Mouse (Mus musculus): ENCODE measurements around the gene Peg12. TPM values are rescaled to one million over a fixed set of nuclear protein-coding genes. Genes with fewer than 3 reads are reported as not detected.

Peg12 gene
- 7.2 and 10.2 TPM in 2 replicates for polyA plus RNA-seq (2015; fragmentation: Nextera tagmentation; extraction: Ambion mirVana)

DNA sequence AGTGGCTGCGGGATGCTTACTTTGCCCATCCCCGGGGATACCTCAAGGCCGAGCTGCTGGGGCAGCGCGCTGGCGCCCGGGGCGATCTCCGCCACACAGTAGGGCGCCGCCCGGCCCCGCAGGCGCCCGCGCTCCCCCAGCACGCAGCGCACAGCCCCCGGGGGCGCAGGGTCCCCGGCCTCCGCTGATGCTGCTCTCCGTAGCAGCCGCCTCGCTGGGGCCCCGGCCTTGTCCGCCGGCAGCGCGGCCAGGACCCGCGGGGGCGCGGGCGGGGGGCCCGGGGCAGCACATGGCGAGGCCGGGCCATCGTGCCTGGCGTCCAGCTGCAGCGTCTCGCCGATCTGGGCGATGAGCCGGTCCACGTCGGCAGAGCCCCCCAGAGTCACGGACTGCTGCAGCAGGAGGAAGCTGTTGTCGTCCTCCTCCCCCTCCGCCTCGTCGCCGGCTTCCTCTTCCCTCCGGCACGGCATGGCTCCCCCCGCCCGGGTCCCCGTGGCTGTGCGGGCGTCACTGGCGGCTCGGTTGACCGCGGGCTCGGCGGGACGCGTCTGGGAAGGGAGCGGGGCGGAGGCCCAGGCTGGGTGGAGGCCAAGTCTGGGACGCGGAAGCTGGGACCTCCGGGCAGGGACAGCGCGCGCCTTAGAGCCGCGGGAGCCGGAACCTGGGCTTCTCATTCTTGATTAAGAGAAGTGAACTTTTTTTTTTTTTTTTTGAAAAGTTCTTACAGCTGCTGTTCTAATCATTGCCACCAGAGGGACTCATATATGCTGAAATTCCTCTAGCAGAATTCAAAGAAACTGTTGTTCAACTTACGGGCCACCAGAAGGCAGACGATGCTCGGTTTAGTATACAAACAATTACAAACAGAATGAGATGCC is at the start of gene Peg12:
Peg12 (minus strand) TSS at position 633 of the 878 bp plus-strand sequence.
- WGBS = 25% methylated on average over 80 of the region's 82 CpGs
- Histone ChIP-seq H3K9ac (replicated peaks) (peak within 1 kb of the TSS; percentile 49), H3K9me3 (replicated peaks) (no peaks in the 10 kb centered on the region; the same call in 1 of the 2 replicates), H3K27me3 (replicated peaks) (no peaks in the 10 kb centered on the region), H3K27ac (replicated peaks) (peak within 1 kb of the TSS; percentile 76), H3K4me2 (peak within 1 kb of the TSS; percentile 79), H3K36me3 (no peaks in the 10 kb centered on the region), H3K4me1 (peaks cover 6% of the 10 kb centered on the region; the same call in 1 of the 2 replicates), H3K4me3 (replicated peaks) (peak within 1 kb of the TSS; percentile 53)
- peak; percentile 64 for ATAC-seq (ENCODE audit: low FRiP score)

DNA sequence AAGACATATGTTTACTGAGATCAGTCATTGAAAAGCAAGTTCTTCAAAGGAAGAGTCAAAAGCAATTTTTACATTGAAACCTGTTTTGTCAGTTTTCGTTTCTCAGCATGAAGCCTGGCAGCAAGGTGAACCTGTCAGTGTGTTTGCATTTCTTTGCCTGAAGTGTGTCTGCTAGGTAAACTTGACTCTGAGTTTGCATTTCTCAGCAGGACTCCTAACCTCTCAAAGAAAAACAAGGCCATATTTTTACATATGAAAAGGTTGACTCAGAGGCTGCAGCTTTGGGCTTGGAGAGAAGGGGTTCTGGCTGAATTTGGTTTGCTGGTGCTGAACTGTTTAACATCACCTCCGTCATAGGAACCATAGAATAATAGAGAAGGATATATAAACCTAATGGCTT is 21.8 kb upstream of the Peg12 start:
- Histone ChIP-seq H3K4me1 (no peaks in the 10 kb centered on the region), H3K27ac (replicated peaks) (no peak overlapping the region), H3K9ac (replicated peaks) (no peak overlapping the region), H3K4me3 (replicated peaks) (no peak overlapping the region), H3K4me2 (no peak overlapping the region), H3K27me3 (replicated peaks) (no peaks in the 10 kb centered on the region), H3K9me3 (replicated peaks) (peaks cover 4% of the 10 kb centered on the region; the same call in 1 of the 2 replicates), H3K36me3 (no peaks in the 10 kb centered on the region)
- ATAC-seq (ENCODE audit: low FRiP score) = no peak
- WGBS = 24% methylated on average over 2 of the region's 2 CpGs

DNA sequence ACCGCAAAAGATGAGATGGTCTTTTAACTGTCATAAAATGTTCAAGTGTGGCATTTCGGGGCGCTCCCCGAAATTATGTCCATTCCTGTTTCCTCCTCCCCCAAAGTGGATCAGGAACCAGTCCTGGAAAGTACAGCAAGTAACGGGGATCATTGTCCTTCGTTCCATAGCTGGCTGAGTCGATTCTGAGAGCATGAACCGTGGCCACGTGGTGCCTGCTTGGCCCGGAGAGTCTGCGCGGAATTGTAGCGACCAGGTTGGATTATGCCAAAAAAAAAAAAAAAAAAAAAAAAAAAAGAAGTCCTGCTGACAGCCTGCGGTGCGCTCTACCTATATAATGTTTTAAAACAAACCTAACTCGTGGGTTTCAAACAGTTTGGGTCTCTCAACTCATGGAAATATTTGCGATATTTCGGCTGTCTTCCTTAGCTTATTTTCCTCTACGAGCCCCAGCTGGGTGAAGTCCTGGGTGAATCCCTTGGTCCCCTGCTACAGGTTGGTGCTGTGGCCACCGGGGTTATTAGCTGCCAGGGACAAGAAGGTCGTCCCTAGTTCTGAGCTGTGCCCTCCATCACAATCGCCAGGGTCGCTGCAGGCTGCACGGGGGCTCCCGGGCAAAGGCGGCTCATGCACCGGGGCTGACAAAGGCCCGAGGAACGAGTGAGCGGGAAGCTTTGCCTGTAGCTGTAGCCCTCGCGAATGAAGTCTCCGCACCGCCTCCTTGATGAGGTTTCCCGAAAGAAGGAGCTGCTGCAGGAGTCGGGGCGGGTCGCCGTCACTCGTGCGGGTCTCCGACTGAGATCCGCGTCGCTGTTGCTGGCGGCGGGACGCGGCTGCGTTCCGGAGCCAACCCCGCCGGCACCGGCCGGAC is 1.1 kb downstream of the Peg12 start:
- 24% methylated on average over 55 of the region's 55 CpGs for WGBS
- Histone ChIP-seq H3K4me3 (replicated peaks) (peak overlapping the region; percentile 53), H3K4me1 (peaks cover 6% of the 10 kb centered on the region; the same call in 1 of the 2 replicates), H3K36me3 (no peaks in the 10 kb centered on the region), H3K9me3 (replicated peaks) (no peaks in the 10 kb centered on the region; the same call in 1 of the 2 replicates), H3K9ac (replicated peaks) (peak overlapping the region; percentile 49), H3K4me2 (peak overlapping the region; percentile 79), H3K27ac (replicated peaks) (peak overlapping the region; percentile 76), H3K27me3 (replicated peaks) (no peaks in the 10 kb centered on the region)
- ATAC-seq (ENCODE audit: low FRiP score) = peak; percentile 63

DNA sequence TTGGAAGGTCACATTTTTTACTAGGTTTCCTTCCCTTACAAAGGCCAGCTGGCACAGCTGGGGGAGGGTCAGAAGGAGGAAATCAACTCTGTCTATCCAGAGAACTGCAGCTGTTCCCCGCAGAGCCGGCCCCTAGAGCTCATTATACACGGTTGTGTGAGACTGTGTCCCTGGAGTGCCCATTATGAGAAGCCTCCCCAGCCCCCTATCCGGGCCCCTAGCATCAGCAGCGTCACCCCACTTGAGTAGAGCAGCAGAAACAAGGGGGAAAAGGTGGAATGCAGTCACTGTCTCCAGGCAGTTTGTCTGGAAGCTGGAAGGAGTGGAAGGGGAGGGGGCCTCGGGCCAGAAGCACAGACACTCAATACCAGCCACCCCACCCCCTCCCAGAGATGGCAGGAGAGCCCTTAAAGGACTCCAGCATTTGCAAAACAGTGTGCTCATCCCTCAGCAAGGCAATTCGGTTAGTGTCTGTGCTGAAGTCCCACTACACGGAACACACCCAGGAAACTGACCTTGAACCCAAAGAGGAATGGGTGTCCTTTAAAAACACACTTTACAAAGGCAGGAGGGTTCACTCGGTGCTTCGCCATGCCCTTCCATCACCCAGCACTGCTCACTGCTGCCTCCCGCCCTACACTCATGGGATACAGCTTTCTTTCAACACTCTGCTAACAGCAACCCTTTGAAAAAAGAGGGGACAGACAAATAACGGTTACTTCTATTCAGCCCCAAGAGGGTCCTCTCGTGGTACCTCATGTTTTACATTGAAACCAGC is 1.9 kb downstream of the Peg12 start:
- Histone ChIP-seq H3K36me3 (no peaks in the 10 kb centered on the region), H3K27ac (replicated peaks) (peak overlapping the region; percentile 7), H3K9me3 (replicated peaks) (no peaks in the 10 kb centered on the region; the same call in 1 of the 2 replicates), H3K27me3 (replicated peaks) (no peaks in the 10 kb centered on the region), H3K4me1 (peaks cover 6% of the 10 kb centered on the region; the same call in 1 of the 2 replicates), H3K4me2 (peak overlapping the region; percentile 79), H3K9ac (replicated peaks) (0 out of 2 replicates have a peak overlapping the region, but pooled peaks have one; percentile 17), H3K4me3 (replicated peaks) (peak overlapping the region; percentile 53)
- 26% methylated on average over 13 of the region's 13 CpGs for WGBS
- ATAC-seq (ENCODE audit: low FRiP score) = peak; percentile 43

DNA sequence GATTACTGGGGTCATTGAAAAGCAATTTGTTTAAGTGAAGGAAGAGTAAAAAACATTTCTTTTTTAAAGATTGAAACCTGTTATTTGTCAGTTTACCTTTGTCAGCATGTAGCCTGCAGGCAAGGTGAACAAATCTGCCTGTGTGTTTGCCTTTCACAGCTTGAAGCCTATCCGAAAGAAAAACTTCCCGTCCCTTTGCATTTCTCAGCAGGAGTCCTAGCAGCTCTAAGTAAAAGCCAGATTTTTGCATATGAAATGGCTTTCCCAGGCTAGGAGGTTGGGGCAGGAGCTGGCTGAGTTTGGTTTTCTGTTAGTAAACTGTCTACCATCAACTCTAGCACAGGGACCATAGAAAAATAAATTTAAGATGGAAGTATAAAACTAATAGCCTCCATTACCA is 12.0 kb downstream of the Peg12 start:
- 19% methylated on average over 2 of the region's 2 CpGs for WGBS
- Histone ChIP-seq H3K9ac (replicated peaks) (no peak overlapping the region), H3K9me3 (replicated peaks) (no peaks in the 10 kb centered on the region), H3K4me3 (replicated peaks) (no peak overlapping the region), H3K27ac (replicated peaks) (no peak overlapping the region), H3K27me3 (replicated peaks) (no peaks in the 10 kb centered on the region), H3K4me2 (no peak overlapping the region), H3K4me1 (no peaks in the 10 kb centered on the region), H3K36me3 (no peaks in the 10 kb centered on the region)
- no peak for ATAC-seq (ENCODE audit: low FRiP score)

DNA sequence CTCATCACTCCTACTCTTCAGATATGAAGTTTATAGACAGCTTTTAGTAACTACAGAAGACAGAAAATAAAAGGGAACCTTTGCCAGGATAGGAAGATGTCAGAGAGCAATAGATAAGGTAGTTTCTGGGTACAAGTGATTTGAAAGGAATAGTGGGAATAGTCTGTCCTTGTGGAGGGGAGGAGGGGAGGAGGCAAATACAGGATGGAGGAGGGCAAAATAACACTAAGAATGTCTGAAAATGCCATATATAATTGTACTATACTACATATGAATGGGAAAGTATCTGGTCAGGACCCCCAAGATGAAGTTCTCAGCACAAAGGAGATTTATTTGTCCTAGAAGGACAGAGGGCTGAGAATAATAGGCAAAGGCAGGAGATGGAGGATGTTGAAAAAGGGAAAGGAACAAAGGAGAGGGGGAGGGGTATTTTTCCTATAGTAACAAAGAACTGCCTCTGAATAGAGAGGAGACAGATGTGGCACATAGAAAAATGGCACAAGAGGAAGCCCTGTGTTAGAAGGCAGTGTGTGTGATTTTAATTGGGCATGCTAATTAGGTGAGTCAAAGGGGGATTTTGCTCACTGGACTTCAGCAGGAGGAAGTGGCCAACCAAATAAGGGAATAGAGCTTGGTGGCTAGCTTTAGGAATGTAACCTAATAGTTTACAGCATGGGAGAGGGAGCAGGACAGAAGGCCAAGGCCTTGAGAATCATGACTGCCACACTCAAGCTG is 18.7 kb downstream of the Peg12 start:
- no peak overlapping the region for H3K27ac ChIP-seq (replicated peaks)
- H3K27me3 ChIP-seq (replicated peaks) = no peaks in the 10 kb centered on the region
- H3K4me3 ChIP-seq (replicated peaks) = no peak overlapping the region
- no peak for ATAC-seq (ENCODE audit: low FRiP score)
- H3K9me3 ChIP-seq (replicated peaks) = no peaks in the 10 kb centered on the region; the same call in 1 of the 2 replicates
- no peaks in the 10 kb centered on the region for H3K4me1 ChIP-seq
- H3K36me3 ChIP-seq = no peaks in the 10 kb centered on the region
- H3K4me2 ChIP-seq = no peak overlapping the region
- no peak overlapping the region for H3K9ac ChIP-seq (replicated peaks)

DNA sequence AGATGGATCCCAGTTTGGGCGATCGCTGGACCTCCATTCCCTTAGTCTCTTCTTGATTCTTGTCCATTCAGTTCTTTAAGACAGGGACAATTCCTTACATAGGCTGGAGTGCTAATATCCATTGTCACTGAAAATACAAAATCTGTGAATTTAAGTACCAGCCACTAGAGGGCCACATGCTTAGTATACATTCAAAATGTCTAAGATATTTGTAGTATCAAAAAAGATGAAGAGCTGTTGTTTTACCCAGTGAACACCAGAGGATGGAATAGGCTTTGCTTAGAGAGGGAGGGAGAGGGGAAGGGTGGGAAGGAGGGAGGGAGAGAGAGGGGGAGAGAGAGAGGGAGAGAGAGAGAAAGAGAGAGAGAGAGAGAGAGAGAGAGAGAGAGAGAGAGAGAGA is 27.9 kb downstream of the Peg12 start:
- Histone ChIP-seq H3K27ac (replicated peaks) (no peak overlapping the region), H3K27me3 (replicated peaks) (no peaks in the 10 kb centered on the region), H3K4me3 (replicated peaks) (no peak overlapping the region), H3K9ac (replicated peaks) (no peak overlapping the region), H3K9me3 (replicated peaks) (no peaks in the 10 kb centered on the region), H3K4me1 (no peaks in the 10 kb centered on the region), H3K4me2 (no peak overlapping the region), H3K36me3 (no peaks in the 10 kb centered on the region)
- 42% methylated on average over 2 of the region's 2 CpGs for WGBS
- ATAC-seq (ENCODE audit: low FRiP score) = no peak

DNA sequence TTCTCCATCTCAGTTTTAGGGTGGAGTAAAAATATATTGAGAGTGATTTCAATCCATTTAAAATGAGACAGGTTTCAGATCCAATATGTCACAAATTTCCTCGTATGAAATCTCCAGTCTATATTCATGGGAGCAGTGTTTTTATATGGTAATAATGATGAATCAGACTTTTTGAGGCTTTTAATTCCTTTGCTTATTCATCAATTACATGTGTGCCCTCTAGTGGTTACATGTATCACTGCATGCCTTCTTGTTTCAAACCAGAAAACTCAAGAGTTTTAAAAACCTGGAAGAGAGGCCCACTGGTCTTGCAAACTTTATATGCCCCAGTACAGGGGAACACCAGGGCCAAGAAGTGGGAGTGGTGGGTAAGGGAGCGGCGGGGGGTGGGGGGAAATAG is 31.1 kb downstream of the Peg12 start:
- Histone ChIP-seq H3K4me1 (no peaks in the 10 kb centered on the region), H3K27ac (replicated peaks) (no peak overlapping the region), H3K4me2 (no peak overlapping the region), H3K9ac (replicated peaks) (no peak overlapping the region), H3K9me3 (replicated peaks) (no peaks in the 10 kb centered on the region), H3K27me3 (replicated peaks) (no peaks in the 10 kb centered on the region), H3K36me3 (no peaks in the 10 kb centered on the region), H3K4me3 (replicated peaks) (no peak overlapping the region)
- ATAC-seq (ENCODE audit: low FRiP score) = no peak
- WGBS = 35% methylated on average over 3 of the region's 3 CpGs

DNA sequence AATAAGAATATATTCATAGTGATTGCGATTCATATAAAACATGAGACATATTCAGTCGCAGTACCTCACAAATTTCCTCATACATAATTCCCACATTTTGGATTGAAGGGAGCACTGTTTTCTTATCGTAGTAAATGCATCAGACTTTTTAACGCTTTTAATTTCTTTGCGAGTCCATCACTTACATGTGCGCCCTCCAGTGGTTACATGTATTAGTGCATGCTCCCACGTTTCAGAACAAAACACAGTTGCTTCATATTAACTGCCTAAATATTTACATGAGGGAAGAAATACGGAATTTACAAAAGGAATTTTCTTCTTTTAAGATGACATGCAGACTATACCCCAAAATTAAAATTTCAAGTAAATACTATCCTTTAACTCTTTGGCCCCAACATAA is 36.0 kb downstream of the Peg12 start:
- H3K27me3 ChIP-seq (replicated peaks) = no peaks in the 10 kb centered on the region
- 22% methylated on average over 8 of the region's 8 CpGs for WGBS
- H3K9ac ChIP-seq (replicated peaks) = no peak overlapping the region
- no peaks in the 10 kb centered on the region for H3K4me1 ChIP-seq
- H3K4me2 ChIP-seq = 0 out of 2 replicates have a peak overlapping the region, but pooled peaks have one; percentile 23
- ATAC-seq (ENCODE audit: low FRiP score) = no peak
- no peak overlapping the region for H3K27ac ChIP-seq (replicated peaks)
- H3K36me3 ChIP-seq = no peaks in the 10 kb centered on the region
- no peak overlapping the region for H3K4me3 ChIP-seq (replicated peaks)
- H3K9me3 ChIP-seq (replicated peaks) = no peaks in the 10 kb centered on the region

DNA sequence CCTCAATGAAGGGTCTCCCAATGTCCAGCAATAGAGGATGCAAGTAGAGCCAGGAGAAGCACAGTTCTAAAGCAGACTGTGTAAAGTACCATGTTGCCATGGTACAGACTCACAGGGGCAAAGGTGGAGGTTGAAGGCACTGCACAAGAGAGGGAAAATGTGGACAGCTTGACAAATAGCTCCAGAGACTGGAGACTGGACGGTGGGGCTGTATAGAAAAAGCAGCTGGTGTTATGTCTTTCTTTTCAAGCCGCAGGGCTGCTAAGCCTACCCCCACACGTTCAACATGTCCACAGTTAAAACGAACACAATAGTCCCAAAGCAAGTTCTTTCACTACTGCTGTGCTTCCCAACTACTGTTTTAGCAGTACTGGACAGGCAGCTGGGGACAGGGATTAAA is 41.1 kb downstream of the Peg12 start:
- WGBS = 37% methylated on average over 4 of the region's 4 CpGs
- Histone ChIP-seq H3K9me3 (replicated peaks) (0 out of 2 replicates have a peak, but pooled peaks cover 6% of the 10 kb centered on the region), H3K4me2 (no peak overlapping the region), H3K27ac (replicated peaks) (no peak overlapping the region), H3K4me3 (replicated peaks) (no peak overlapping the region), H3K36me3 (no peaks in the 10 kb centered on the region), H3K27me3 (replicated peaks) (no peaks in the 10 kb centered on the region), H3K9ac (replicated peaks) (no peak overlapping the region), H3K4me1 (0 out of 2 replicates have a peak, but pooled peaks cover 4% of the 10 kb centered on the region)
- ATAC-seq (ENCODE audit: low FRiP score) = no peak
